Mouse (Mus musculus) frontal cortex, postnatal 36 days (tissue): Measurements from ENCODE around the gene Gm32802.
A peak's percentile ranks its signal among the peaks of the same experiment; 100 is the strongest.
"Not testable (repeated sequence)": the region's sequence is repeated elsewhere in the genome, so short reads cannot be mapped to it uniquely, and the experiment has no call there.

ENCODE experiments used
- DNase-seq, 2 experiments: peaks; one replicate each; pipeline ENCODE4 v3.0.0; 2022; ENCODE audit warnings: low spot score in 2 of 2

Gm32802 gene

GRCm38 (mm10) chr10:118258388-118258787 is at the start of gene Gm32802:
Gene Gm32802 (plus strand): TSS chr10:118258688.
- not testable (repeated sequence) for DNase-seq

GRCm38 (mm10) chr10:118215719-118216393 is 42.6 kb upstream of the Gm32802 start:
- not testable (repeated sequence) for DNase-seq

GRCm38 (mm10) chr10:118227629-118228028 is 30.9 kb upstream of the Gm32802 start:
- DNase-seq: not testable (repeated sequence)

DNA sequence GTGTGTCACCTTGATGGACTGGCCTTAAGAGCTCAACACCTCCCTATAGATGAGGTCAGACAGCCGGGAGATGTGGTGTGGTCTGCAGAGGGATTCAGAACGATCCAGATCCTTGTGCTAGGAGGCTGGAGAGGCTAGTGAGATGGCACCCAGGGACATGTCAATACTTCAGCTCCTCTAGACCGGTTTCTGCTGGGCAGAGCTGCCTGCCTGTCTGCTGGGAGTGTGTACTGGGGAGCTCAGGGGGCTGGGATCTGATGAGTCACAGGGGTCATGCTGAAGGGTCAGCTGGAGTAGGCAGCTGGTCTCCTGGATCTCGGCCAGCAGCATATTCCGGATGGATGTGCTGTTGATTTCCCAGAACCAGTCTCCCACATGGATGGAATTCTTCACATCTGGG is 25.9 kb upstream of the Gm32802 start:
- DNase-seq: not testable (repeated sequence)

GRCm38 (mm10) chr10:118240680-118241079 is 17.8 kb upstream of the Gm32802 start, which contains the start of gene Gm32717:
Gene Gm32717 (minus strand): TSS chr10:118240780.
- DNase-seq: not testable (repeated sequence)

- DNase-seq: peak; percentile 17 to 23
Observed at GRCm38 (mm10) chr10:118249006-118249595, 9.4 kb upstream of the Gm32802 start.

DNA sequence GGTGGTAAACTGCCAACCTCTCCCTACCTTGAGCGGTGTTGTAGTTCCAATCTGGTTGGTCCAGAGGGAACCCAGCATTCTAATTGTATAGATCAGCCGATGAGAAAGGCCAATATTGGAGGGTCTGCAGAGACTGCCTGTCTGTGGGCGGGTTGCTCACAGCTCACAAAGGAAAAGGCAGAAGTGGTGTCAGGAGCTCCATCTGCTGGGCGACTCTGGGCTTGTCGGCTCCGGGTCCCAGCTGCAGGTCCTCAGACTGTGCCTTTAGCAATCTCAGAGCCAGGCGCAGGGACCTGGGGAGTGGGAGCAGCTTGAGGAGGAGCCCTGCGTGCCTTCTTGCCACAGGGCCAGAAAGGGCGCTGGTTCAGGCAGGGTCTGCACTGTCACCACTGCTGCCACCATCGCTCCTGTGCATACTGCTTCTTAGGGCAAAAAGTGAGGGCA is 7.6 kb upstream of the Gm32802 start:
- DNase-seq: peak; percentile 31 to 38

DNA sequence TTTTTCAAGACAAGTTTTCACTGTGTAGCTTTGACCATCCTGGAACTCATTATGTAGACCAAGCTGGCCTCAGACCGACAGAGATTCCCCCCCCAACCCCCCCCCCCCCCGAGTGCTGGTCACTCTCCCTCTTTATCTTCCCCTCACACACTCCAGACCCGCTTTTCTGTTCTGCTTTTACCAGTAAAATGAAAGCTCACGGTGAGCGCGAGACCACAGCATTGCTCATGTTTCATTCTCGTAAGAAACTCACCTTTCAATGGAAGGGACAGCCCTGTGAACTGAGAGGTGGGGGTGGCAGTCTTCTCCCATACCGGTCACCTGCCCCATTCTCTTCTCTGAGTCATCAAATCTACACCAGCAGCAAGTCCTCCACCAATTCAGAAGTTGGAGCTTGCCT is 10.3 kb downstream of the Gm32802 start:
- not testable (repeated sequence) for DNase-seq

DNA sequence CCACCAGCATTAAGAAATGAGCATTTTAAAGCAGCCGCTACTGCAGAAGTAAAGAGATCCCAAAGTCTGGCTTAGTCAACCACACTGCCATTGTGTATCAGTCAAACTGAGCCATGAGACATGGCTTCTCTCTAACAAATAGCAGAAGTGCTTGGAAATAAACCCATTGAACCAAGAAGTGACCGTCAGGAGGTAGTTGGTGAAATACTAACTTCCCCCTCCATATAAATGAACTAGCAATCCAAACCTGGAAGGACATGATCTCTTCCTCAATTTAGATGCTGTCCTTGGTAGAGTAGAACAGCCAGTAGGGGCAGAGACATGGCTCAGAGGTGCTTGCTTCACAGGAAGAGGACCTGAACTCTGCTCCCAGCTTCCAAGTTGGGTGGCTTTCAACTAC is 12.9 kb downstream of the Gm32802 start:
- DNase-seq: not testable (repeated sequence)

DNA sequence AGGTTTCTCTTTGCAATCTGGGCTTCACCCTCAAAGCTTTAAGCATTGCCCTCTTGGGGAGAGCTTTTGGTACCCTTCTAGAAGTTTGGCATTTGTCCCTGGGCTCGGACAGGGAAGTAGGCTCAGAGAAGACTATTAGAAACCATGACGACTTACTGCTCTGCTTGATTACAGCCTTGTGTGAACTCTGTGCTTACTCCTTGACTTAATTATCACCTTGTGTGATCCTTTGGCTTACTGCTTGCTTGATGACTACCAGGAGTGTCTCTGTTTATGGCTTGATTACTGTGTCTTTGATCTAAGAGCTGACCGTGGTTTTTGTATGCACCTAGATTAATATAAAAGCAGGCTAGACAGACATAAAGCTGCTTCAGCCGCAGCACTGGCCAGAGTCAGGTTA is 19.6 kb downstream of the Gm32802 start:
- not testable (repeated sequence) for DNase-seq

DNA sequence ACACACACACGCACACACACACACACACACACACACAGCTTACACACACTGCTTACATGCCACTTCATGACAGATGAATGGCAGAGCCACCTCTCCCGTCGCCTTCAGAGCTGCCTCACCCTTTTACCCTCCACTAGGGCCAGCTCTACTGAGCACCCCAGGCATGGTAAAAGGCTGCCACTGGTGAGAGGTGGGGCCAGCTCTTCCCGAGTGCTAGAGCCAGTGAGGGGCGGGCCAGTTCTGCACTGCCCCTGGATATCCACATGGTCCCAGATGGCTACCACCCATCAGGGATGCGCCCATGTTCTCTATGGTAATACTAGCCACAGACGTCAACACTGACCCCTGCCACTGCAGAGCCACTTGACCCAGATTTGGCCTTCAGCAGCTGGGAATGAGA is 24.1 kb downstream of the Gm32802 start:
- DNase-seq: not testable (repeated sequence)

GRCm38 (mm10) chr10:118283016-118283415 is 24.5 kb downstream of the Gm32802 start:
- not testable (repeated sequence) for DNase-seq

- no peak for DNase-seq
Observed at GRCm38 (mm10) chr10:118294938-118295337, 36.5 kb downstream of the Gm32802 start, which contains the start of gene Iltifb. Gene Iltifb (minus strand): TSS chr10:118295038.

DNA sequence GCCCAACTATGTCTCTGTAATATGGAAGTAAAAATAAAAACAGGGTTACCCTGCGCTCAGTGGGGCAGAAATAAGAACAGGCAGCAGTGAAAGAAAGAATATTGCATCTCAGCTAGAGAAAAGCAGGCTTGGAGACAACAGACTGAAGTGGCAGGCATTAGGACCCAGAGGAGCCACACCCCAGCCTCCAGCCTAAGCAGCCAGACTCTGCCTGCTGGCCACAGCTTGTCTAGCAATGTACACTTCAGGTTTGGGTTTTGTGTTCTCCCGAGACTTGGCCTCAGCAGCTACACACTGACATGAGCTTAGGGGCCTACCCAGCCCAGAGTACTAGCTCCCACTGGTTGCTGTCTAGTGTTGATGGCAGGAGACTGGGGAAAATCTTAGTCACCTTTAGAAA is 43.6 kb downstream of the Gm32802 start:
- not testable (repeated sequence) for DNase-seq
